Mouse (Mus musculus) left cerebral cortex, adult 18-20 months (tissue): ENCODE measurements around the gene Tuba3b. TPM values are rescaled to one million over a fixed set of nuclear protein-coding genes. Genes with fewer than 3 reads are reported as not detected.

ENCODE experiments used
- DNase-seq, 2 experiments: peaks; one replicate each; pipeline ENCODE4 v3.0.0; 2021 to 2022; ENCODE audit warnings: low spot score in 2 of 2, mixed read lengths in 1 of 2
- long read RNA-seq, 2 experiments: library from polyadenylated mRNA; stranded (forward); transcript quantifications; one replicate each; pipeline ENCODE4 v2.0.0; 2021
- total RNA-seq, 2 experiments: library from RNA; stranded (reverse); gene quantifications; 2 replicates each; pipeline ENCODE4 v1.2.3; 2021

Gene Tuba3b
- not detected for total RNA-seq
- long read RNA-seq, experiment 1: 0 reads
- long read RNA-seq, experiment 2: 0 reads

DNA sequence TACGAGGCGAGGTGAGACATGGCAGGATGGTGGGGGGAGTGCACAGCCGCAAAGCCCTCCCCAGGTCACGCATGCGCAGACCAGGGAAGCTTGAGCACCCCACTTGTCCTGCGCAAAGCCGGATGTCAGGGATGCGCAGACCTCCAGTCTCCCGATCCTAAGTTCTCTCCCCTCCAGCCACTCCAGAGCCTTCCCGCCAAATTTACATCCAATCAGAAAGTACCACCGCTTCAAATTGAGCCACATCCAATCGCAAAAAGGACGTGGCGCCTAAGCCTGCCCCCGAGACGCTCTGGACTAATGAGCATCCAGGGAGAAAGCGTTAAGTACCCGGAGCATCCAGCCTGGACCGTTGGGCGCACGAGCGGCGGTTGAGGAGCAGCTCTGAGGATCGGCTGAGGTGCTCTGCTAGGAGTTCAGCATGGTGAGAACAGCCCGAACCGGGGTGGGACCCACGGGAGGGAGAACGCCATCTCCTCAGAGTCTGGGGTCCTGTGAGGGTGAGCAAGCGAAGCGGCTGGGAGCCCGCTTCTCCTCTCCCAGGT, at the start of gene Tuba3b:
Tuba3b (plus strand) TSS at position 92 of the 545 bp plus-strand sequence.
- DNase-seq: no peak

DNA sequence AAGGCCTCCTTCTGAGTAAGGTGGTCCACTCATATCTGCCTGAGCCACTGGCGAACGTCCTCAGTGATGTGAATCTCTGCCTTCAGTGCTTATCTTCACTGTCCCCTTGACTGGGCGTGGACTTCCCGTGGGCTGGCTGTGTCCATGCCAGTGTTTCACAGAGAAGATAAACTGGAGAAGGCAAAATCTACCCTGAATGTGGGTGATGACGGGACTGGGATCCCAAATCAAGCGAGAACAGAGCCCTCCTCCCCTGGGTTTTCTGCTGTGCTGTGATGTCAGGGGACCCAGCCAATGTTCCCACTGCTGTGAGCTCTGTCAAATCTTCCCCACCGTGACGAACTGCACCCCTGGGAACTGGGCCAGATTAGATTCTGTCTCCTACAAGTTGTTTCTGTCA, 48.3 kb upstream of the Tuba3b start:
- DNase-seq: no peak

DNA sequence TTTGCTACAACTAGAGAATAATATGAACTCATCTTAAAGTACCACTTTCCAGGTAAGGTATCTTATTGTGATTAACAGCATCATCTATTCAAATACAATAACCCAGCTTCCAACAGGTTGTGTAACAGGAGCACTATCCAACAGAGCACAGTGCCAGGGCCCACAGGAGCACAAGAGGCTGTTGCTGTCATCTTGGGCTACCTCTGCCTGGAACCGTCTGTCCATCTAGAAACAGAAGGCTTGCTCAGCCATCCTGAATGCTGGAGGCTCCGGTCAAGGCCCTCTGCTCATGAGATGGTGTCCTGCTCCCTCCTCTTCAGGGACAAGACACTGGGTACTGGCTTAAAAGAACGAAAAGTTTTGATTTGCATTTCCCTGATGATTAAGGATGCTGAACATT, 47.7 kb upstream of the Tuba3b start:
- no peak for DNase-seq

DNA sequence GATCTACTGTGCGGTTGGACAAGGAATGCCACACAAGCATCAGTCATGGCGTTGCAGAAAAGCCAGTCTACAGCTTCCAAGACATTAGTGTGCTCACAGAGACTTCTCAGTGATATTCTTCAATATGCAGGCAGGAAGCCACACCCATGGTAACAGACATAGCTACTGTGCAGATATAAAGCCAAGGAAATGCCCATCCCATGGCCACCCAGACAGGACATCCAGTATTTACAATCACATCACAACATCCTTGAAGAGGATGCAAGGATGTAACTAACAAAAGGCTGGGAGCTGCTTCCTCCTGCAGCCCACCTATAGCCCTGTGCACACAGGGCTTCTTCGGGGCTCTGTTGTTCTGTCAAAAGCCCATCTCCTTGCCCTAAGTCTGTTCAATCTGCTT, 46.9 kb upstream of the Tuba3b start:
- DNase-seq: no peak

DNA sequence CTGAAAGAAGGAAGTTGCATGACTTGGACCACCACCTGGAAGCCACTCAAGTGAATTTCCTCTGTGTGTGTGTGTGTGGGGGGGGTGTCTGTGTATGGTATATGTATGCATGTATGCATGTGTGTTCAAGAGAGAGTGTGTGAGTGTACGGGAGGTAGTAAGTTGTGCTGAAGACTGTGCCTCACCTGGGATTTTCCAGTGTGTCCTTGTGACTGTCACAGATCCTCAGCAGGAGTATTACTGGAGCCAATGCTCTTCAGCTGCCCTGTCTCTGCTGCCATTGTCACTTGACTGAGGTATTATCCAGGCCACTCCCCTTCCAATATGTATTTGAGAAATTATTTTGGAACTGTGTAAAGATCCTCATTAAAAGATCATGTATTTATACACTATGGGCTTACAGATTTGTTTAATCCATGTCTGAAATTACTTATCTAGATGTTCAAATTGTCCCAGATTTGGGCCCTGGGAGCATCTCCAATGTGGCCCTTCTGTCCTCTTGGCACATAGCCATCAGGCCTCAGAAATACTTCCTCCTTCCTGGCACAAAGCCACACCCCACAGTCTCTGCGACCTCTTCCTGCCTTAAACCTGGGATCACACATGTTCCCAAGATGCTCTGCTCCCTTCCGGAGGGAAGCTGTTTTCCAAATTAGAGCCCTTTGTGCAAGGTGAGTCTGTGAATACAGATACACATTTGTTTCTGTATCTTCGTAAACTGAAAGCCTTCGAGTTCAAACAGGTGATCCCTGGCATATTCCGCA, 42.1 kb upstream of the Tuba3b start:
- no peak for DNase-seq

DNA sequence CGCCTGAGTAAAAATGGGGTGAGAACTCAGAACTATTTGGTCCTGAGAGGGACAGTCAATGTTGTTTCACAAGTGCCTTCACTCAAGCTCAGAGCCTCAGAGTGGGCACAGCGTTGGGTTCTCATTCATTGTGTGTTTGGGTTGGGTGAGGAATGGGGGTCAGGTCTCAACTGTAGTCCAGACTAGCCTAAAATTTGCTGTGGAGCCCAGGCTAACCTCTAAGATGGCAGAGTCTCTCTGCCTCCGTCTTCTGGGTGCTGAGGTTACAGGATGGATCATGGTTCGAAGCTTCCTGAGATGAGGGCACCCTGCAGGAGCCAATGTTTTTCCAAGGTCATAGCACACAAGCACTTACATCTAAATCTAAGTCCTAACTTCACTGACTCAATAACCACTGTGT, 38.8 kb upstream of the Tuba3b start:
- no peak for DNase-seq

DNA sequence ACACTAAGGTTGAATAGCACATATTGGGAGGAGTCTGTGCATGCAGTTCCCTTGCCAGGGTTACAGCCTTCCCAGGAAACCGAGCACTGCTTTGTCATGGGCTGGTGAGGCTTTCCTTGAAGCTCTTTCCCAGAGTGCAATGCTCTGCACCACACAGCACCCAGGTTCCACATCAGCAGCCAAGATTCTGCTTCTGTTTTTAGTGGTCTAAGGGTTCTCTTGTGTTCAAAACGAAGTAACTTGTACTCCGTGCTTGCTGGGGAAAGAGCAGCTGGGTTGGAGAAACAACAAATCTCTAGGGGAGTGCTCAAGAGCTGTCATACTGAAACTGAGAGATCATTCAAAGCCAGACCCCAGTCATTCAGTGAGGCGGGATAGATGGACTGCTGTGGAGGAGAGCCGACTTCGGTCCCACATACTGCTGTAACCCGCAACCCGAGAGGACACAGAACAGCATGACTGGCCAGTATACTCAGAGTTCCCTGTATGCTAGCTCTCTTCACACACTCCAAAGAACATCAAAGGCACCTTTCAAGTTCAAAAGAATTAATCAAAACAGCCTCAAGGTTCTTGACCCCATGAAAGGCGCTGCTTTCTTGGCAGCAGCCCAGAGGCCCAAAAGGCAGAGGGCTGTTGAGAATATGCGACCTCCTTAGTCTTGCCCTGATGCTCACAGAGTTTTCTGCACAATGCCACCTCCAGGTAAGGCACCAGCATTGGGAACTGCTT, 36.9 kb upstream of the Tuba3b start:
- no peak for DNase-seq

DNA sequence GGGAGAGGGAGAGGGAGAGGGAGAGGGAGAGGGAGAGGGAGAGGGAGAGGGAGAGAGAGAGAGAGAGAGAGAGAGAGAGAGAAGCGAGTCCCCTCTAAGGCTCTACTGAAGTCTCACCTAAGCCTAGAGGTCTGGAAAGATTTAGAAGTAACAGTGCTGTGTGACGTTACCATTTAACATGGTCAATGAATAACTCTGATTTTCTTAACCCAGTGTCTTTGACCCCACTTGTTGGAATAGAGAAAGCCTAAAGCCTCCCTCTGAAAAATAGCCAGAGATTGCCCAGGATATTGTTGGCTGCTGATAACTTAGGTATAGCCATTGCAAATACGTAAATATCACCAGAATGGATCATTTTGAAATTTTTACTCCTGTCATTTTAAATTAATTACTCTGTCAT, 35.8 kb upstream of the Tuba3b start:
- DNase-seq: no peak

DNA sequence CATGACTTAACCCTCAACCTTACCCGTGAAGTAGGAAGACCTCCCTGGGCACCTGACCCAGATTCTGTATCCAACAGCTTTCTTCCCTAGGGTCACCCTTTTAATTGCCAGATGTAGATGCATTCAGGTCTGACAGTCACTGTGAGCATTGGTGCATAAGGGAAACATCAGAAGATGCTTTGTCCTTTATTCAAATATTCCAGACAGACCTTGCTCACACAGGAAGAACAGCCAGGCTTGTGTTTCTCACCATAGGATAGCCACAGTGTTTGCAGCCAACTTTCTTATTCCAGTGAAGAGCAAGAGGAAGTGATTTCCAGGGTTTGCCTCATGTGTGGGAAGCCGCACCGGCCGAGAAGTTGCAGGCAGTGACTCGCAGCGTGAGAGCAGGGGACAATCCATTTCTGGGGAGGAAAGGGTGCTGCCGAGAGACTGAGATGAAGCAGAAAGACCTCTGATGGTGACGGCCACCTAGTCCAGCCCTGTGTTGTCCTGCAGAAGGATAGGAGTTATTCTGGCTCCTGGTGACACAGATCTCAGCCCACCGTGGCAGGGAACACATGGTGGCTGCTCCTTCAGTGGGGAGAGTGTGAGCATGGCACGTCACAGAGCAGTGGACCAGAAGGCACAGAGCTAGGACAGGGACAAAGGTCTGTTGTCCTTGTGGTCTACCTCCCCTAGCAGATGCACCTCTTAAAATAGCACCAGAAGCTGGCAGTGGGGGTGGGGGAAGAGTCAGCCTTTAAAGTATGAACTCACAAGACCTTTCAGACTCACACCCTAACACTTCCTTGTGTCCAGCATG, 34.0 kb upstream of the Tuba3b start:
- no peak for DNase-seq

DNA sequence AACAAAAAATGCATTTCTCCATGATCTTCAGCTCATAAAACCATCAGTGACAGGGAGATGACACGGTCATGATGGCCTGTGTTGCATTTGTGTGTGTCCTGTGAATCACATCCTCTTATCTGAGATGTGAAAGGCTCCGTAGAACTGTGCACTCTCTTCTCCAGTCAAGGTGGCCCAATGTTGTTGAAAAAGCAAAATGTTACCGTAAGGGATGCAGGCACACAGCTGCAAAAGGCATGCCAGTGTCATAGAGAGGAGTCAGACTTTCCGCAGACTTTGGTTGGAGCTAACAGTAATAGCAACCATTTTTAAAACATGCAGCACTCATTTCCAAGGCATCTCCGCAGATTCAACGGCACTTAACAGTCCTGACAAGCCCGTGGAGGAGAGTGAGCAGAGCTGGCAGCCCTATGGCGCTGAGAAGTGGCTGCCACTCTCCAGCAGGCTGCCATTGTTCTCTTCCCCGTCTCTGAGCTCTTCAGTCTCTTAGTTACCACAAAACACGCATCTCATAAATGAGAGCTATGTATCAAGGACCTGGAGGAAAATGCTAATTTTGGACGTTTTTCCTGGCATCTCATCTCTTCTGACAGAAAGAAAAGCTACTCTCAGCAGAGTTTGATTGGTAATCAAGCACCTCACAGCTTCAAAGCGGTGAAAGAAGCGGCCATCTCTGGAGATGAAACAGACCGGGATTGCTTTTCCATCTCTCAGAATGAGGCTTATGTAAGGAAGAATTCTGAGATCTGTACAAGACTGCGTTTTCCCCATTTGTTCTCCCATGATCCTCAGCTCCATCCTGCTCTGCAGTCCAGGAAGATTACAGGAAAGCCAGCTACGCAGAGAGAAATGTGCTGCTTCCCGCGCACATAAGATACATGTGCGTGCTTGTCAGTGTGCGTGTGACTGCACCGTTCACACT, 30.2 kb upstream of the Tuba3b start:
- peak in 1 of 2 experiments; percentile 27 for DNase-seq

DNA sequence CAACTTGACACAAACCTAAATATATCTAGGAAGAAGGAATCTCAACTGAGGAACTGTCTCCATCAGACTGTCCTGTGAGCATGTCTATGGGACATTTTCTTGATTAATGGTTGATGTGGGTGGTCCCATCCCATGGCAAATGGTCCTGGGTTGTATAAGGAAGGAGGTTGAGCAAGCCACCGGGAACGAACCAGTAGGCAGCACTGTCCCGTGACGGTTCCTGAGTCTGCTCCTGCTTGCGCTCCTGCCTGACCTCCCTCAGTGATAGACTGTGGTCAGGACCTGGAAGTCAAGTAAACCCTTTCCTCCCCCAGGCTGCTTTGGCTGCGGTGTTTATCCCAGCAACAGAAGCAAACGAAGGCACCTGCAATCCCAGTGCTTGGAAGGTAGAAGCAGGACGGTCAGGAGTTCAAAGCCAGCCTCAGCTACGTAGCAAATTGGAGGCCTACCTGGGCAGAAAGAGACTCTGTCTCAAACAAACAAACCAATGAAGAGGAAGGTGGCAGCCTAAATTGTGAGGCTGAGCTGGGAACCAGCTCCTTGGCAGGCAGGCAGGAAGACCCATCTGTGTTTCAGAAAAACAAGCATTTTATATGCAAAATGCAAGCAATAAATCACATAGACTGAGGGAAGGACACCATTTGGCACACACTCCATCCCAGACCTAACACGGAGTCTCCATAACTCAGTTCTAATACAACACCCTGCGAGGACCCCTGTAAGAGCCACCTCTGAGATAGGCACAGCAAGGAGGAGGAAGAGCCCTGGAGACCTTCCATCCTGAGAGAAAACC, 24.9 kb upstream of the Tuba3b start:
- no peak for DNase-seq

DNA sequence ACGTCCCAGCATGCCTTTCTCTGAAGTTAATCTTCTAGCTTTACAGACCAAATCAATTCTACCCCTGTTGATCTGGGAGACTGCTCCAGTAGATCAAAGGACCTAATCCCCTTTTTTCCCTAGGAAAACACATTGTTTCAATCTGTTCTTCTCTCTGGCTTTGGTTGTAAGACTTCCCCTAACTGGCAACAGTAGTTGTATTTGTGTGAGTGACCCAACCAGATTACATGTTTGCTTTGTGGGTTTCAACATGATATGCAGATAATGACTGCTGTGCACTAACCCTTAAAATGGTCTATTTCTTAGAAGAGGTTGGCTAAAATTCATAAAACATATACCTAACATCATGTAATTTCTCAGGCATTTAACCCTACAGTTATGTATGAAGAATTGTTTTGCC, 24.0 kb upstream of the Tuba3b start:
- no peak for DNase-seq

DNA sequence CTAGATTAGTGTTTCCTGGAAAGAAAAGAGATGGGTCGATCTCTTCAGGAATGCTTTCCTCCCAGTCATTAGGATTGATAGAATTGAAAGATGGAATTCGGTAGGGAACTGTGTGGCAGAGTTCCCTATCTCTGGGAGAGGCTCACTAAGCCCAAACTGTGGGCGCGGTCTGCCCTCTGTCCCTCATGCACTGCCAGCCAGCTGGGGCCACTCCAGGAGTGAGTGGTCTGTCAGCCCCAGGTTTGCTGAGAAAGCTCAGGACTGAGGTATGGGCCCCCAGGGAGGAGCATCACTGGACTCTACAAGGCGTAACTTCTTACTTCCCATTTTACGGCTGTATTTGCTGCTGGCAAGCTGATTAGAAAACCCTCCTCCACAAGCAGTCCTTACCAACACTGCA, 23.5 kb upstream of the Tuba3b start:
- no peak for DNase-seq

DNA sequence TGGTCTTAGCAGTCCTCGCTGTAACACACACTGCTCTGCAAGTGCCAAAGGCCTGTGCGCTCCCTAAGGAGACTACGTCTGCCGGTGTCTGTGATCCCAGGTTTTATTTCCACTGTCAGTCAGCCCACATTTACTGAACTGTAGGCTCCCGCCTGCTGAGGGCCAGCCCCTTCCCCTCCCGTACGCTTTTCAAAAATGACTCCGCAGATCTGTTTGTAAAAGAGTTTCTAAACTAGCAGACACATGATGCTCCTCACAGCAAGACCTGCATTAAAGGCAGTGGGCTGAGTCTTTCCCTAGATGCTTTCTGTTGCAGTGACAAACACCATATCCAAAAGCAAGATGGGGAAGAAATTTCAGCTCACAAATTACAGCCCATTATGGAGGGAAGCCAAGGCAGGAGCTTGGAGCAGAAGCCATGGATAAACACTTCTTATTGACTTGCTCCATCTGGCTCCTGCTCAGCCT, 23.0 kb upstream of the Tuba3b start:
- no peak for DNase-seq

DNA sequence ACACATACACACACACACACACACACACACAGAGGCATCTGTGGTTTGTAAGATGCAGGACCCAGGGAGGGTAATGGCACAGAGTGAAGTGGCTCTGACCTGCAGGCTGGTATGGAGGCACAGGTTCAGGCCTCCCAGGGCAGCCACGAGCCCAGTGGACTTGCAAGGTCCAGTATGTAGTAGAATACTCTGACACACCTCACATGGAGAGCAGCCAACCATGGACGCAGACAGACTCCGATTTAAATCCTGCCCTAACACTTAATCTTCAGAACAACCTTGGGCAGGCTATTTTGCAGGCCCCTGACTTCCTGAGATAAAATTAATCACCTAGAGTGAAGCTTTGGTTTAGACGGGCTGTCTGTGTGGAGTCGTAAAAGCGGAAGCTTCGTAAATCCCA, 21.6 kb upstream of the Tuba3b start:
- DNase-seq: no peak

DNA sequence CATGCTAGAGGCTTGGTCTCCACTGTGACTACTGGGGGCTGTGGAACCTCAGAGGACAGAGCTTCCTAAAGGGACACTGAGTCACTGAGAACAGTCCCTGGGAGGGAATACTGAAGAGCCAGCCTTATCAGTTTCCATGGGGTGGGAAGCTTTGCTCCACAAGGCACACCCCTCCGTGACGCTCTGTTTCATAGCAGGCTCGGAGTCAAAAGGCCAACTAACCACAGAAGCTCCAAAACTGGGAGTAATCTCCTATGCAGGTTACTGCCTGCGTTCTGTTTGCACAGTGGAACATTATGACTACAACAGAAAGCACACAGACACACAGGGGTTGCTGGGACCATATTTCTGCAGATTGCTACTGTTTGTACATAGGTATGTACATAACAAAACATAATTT, 19.7 kb upstream of the Tuba3b start:
- DNase-seq: no peak

DNA sequence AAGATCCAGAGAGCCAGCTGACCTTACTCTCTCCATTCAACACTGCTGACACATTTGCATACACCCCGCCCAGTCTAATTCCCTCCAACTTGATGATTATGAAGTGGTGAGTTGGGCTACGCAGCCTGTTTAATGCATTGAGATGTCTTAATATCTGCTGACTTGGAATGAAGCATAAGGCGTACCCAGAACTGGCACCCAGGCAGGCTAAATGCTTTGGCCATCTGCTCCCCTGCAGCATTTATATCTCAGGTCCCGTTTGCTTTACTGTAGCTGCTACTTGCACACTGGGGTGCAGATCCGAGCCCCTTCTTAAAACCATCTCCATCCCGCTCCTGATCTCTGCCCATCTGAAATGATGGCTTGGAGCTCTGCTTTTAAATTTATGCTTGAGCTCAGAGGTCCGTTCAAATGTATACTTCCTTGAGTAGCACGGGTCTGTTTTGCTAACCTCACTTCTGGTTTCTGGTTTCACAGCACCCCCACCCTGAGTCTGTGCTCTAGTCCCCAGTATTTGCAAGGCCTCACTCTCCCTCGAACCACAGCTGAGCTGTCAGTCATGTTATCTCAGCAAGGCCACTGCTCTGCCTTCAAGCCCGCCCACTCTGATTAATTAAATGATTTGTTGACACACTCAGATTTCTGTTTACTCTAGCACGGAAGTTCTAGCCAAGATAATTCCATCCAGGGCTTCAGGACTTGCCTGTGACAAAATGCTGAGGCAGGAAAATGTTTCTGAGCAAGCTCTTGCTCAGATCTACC, 16.6 kb upstream of the Tuba3b start:
- DNase-seq: no peak

DNA sequence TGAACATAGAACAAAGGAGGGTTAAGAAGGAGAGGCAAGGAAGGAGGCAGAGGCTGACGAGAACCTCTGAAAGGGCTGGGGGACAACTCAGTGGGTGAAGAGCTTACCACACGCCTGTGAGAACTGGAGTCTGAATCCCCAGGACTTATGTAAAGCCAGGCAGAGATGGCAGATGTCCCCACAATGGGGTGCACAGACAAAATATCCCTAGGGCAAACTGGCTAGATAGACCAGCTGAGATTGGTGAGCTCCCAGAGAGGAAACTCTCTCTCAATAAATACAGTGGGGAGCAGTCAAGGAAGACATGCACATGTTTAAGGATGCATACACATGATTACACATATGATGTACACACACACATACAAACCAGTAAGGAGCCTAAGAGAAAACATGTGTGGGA, 11.4 kb upstream of the Tuba3b start:
- DNase-seq: no peak

DNA sequence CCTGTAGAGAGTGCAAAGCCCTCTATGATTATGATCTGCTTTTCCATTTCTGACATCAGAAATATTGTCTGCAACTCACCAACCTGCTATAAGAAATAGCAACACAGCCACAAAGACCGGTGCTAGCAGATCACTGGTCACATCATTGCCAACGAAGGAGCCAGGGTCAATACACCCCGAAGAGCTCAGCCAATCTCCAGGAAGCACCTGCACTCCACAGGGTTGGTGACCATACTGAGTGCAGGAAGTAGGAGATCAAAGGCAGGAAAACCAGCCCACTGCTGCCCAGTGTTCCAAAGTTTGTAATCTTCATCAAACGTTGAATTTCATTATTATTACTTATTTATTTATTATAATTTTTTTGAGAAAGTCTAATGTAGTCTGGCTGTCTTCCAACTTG, 10.9 kb upstream of the Tuba3b start:
- no peak for DNase-seq
